Mouse (Mus musculus): ENCODE measurements at regions not wholly inside any gene's neighbourhood (a gene's known extent, or its start where the extent isn't known, plus 50 kb on each side); places are given as distances from the start of the nearest gene placed in this dataset.

DNA sequence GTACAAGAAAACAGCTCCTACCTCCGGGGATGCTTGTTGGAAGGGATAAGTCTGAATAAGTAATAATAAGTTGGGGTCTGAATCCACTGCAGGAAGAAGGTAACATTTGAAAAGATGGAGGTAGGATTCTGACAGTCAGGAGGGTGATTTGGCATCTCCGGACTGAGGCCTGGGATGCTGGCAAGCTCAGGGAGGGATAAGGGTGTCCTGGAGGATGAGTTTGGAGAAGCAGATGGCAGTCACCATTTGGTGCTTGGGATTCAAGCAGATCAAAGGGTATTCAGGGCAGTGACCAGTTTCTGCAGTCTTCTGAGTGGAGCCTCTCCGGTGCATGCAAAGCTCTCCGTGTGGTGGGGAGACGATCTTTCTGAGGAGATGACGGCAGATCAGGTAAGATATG lies 62.9 kb upstream of the Gm2310 start:
- DNase-seq (ENCODE audit: low spot score in 2 of 2), result no peak

DNA sequence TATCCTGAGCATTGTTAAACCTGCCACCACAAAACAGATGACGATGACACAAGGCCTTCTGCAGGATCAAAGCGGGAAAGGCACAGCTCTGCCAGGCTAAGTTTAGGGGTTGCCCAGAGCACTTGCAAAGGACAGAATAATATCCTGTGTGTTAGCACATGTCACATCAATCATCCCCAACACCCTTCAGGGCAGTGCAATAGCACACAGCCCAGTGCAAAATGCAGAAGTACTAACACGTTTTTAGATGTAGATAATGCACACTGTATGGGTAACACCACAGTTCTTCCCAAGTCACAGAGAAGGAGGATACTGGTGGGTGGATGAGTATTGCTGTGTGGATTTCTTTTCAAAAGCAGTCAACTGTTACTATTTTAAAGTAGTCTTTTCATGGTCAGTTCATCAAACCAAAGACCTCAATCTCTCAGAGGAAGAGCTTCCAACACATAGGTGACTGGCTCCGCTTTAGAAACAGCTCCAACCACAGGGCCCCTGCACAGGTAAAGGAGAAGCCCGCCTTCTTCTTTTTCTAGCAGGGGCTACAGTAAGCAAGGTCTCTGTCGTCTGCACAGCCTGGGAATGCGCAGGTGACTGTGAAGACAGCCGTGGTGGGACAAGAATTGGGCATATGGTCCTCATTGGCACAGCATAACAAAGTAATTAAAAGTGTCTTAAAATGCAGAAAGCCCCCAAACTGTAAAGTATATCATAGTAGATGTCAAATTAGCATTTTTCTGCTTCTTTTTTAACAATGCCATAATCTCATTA lies 61.6 kb upstream of the Gm2310 start:
- DNase-seq (ENCODE audit: low spot score in 2 of 2), result no peak

DNA sequence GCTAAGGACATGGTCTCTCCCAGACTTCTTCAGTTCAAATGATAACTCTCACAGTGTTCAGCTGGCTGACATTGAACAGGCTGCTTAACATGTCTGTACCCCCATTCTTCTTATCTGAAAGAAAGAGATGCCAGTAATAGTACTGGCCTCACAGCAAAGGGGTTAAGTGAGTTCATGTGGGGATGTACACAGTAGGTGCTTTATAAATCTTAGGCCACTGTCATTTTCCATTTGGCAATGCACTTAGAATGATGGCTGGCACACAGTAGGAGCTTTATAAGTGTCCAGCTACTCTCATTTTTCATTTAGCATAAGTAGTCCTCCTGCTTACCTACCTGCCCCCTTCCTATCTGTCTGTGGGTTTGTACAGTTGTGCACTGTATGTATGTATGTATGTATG lies 60.3 kb upstream of the Gm2310 start:
- DNase-seq (ENCODE audit: low spot score in 2 of 2), result no peak

DNA sequence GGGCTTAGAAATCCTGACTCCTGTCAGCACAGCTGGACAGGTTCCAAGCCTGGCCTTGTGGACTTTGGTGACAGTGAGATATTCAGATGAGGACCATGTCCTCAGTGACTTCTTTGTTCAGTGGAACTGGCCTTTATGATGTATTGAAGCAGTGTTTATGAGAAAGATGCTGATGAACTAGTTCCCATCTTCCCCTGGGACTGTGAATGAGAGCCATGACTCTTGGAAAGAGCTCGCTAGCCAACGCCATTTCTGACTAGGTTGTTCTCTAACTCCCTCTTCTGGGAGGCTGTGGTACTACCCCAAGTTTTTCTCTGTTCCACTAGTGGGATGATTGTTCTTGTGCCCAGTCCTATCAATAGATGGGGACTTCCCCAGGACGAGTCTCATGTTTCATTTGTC lies 57.7 kb upstream of the Gm2310 start:
- peak; percentile 41 to 48 for DNase-seq (ENCODE audit: low spot score in 2 of 2)

DNA sequence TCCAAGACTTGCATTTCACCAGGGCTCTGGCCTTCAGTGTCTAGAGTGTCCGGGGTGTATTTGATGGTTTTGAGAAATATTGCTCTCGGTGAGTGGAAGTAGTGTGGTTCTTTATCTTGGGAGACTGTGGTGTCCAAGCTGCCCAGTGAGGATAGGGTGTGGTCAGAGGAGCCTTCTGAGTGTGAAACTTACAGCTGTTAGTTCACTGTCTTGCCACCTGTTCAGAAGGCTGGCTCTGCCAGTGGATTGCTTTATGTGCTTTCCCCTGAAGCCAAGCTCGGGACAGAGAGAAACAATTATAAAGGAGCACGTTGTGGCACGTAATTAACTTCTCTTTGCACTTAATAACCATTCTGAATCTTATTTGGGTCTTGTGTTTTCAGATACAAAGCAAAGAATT lies 57.2 kb upstream of the Gm2310 start:
- no peak for DNase-seq (ENCODE audit: low spot score in 2 of 2)

DNA sequence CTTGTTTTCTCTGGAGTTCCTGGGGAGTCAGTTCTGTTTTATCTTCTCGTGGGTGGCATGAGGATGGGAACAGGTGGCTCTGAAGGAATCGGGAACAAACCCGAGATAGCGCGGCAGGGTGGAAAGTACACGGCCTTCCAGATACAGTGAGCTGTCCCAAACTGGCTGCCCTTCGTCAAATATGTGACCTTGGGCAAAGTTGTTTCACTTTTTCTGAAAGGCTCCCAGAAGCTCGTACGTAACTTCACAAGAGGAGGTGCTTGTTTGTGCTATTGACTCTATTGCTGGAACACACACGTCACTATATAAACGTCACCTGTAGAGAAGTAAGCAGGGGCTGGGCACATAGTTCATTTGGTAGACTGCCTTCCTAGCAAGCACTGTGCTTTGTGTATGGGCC lies 49.9 kb upstream of the Gm2310 start:
- peak; percentile 13 to 15 for DNase-seq (ENCODE audit: low spot score in 2 of 2)

All from left cerebral cortex, adult 18-20 months (tissue).